ENCODE assay signal across 17 mouse cellular contexts in genomic region chr17:70561547-70561946, GRCm38 (mm10).
DNase-seq lines count a peak whose midpoint lies in the region; ATAC-seq and TF ChIP-seq lines count a peak whose summit lies in the region.
"Had no signal": no experiment of that assay in that cellular context is flagged by ENCODE, and none has a peak within 500 bp of the region (broad histone marks: within the 10 kb centered on the region; RNA-seq: fewer than 3 reads in every experiment).

No protein-coding gene starts in this region.

- H3K27ac ChIP-seq in heart, embryonic 14.5 days (replicated peaks in 1 of 2; ENCODE audit: control insufficient read depth in 1 of 2, insufficient read depth in 1 of 2, low read depth in 2 of 2, low read length in 2 of 2), result no peak overlapping the region
- H3K27ac ChIP-seq in embryonic facial prominence, embryonic 14.5 days (replicated peaks; ENCODE audit: low read depth, low read length), result no peak overlapping the region
- no peak overlapping the region for H3K27ac ChIP-seq in limb, embryonic 14.5 days (replicated peaks; ENCODE audit: low read depth, low read length)
- H3K27ac ChIP-seq in forebrain, embryonic 10.5 days, result no peak overlapping the region
- H3K27ac ChIP-seq: forebrain, embryonic 15.5 days; midbrain, embryonic 12.5 days; neural tube, embryonic 12.5 days had no signal

- peaks cover 3% of the 10 kb centered on the region in 2 experiments; a peak in 1 of 4 replicates for H3K4me1 ChIP-seq in heart, embryonic 14.5 days (ENCODE audit: control insufficient read depth in 2 of 2, insufficient read depth in 2 of 2, low read length in 2 of 2)
- H3K4me1 ChIP-seq in embryonic facial prominence, embryonic 14.5 days (ENCODE audit: control insufficient read depth, insufficient read depth, low read length), result no peaks in the 10 kb centered on the region
- peaks cover 5% of the 10 kb centered on the region for H3K4me1 ChIP-seq in limb, embryonic 14.5 days (ENCODE audit: control insufficient read depth, insufficient read depth, low read length)
- H3K4me1 ChIP-seq in forebrain, embryonic 10.5 days, result peaks cover 2% of the 10 kb centered on the region; the same call in 1 of the 2 replicates
- H3K4me1 ChIP-seq: forebrain, embryonic 15.5 days; midbrain, embryonic 12.5 days; neural tube, embryonic 12.5 days had no signal

- ATAC-seq in heart, embryonic 14.5 days (ENCODE audit: insufficient number of reproducible peaks, insufficient read depth, low FRiP score, low read depth), result no peak
- ATAC-seq in embryonic facial prominence, embryonic 14.5 days (ENCODE audit: low read depth), result no peak
- ATAC-seq in limb, embryonic 14.5 days (ENCODE audit: low FRiP score, low read depth), result 0 out of 2 replicates have a peak, but pooled peaks have one; percentile 26
- ATAC-seq: CD4-positive, CD25-positive, alpha-beta regulatory T cell, adult 4 months; forebrain, embryonic 15.5 days had no signal

- no peak for DNase-seq in heart, postnatal 4 days
- peak; percentile 49 for DNase-seq in brain, adult 2 months (ENCODE audit: low read depth, low spot score)
- peak; percentile 5 for DNase-seq in embryonic facial prominence, embryonic 14.5 days (ENCODE audit: low spot score)
- peak; percentile 11 for DNase-seq in limb, embryonic 14.5 days (ENCODE audit: low spot score)
- no peak for DNase-seq in forebrain, embryonic 10.5 days (ENCODE audit: extremely low spot score, low spot score)
- no peak for DNase-seq in adrenal gland, postnatal 10 days
- no peak for DNase-seq in retina, embryonic 14.5 days (ENCODE audit: low spot score)
- DNase-seq: adrenal gland, adult 8-10 months; kidney, adult 18-20 months; lung, adult 2 months; right cerebral cortex, adult 18-20 months; thymus, postnatal 4 days had no signal

- H3K4me3 ChIP-seq in heart, embryonic 14.5 days (ENCODE audit: control insufficient read depth in 1 of 2, insufficient read depth in 1 of 2, low read depth in 1 of 2, low read length in 2 of 2), result peak overlapping the region; percentile 16 to 24
- H3K4me3 ChIP-seq in embryonic facial prominence, embryonic 14.5 days (ENCODE audit: low read depth, low read length), result no peak overlapping the region
- peak overlapping the region; percentile 10; the same call in 1 of the 2 replicates for H3K4me3 ChIP-seq in limb, embryonic 14.5 days (replicated peaks; ENCODE audit: low read length)
- H3K4me3 ChIP-seq in forebrain, embryonic 10.5 days, result no peak overlapping the region
- H3K4me3 ChIP-seq: forebrain, embryonic 15.5 days; midbrain, embryonic 12.5 days; neural tube, embryonic 12.5 days had no signal

- 42% methylated on average over 7 of the region's 7 CpGs for WGBS in heart, embryonic 14.5 days
- WGBS in embryonic facial prominence, embryonic 14.5 days, result 47% methylated on average over 7 of the region's 7 CpGs
- 18% methylated on average over 7 of the region's 7 CpGs for whole genome bisulfite sequencing in limb, embryonic 14.5 days
- 85% methylated on average over 7 of the region's 7 CpGs for WGBS in forebrain, embryonic 10.5 days

- peak overlapping the region; percentile 53 for H3K4me2 ChIP-seq in heart, embryonic 14.5 days (ENCODE audit: low read length)
- 0 out of 2 replicates have a peak overlapping the region, but pooled peaks have one; percentile 1 for H3K4me2 ChIP-seq in embryonic facial prominence, embryonic 14.5 days (ENCODE audit: low read depth, low read length)
- H3K4me2 ChIP-seq in limb, embryonic 14.5 days (replicated peaks; ENCODE audit: low read depth, low read length, severe bottlenecking), result peak overlapping the region; percentile 34
- H3K4me2 ChIP-seq: forebrain, embryonic 15.5 days; midbrain, embryonic 12.5 days; neural tube, embryonic 12.5 days had no signal

- H3K36me3 ChIP-seq in heart, embryonic 14.5 days (ENCODE audit: control insufficient read depth, insufficient read depth, low read length), result no peaks in the 10 kb centered on the region
- H3K36me3 ChIP-seq in embryonic facial prominence, embryonic 14.5 days (ENCODE audit: control insufficient read depth, insufficient read depth, low read length), result no peaks in the 10 kb centered on the region
- no peaks in the 10 kb centered on the region for H3K36me3 ChIP-seq in limb, embryonic 14.5 days (ENCODE audit: control insufficient read depth, insufficient read depth, low read length)
- no peaks in the 10 kb centered on the region for H3K36me3 ChIP-seq in forebrain, embryonic 10.5 days (replicated peaks)
- H3K36me3 ChIP-seq: forebrain, embryonic 15.5 days; midbrain, embryonic 12.5 days; neural tube, embryonic 12.5 days had no signal

- H3K9ac ChIP-seq in heart, embryonic 14.5 days (ENCODE audit: low read length), result no peak overlapping the region
- H3K9ac ChIP-seq in embryonic facial prominence, embryonic 14.5 days (ENCODE audit: low read depth, low read length), result no peak overlapping the region
- H3K9ac ChIP-seq in limb, embryonic 14.5 days (ENCODE audit: low read depth, low read length, severe bottlenecking), result no peak overlapping the region
- H3K9ac ChIP-seq: forebrain, embryonic 15.5 days; midbrain, embryonic 12.5 days; neural tube, embryonic 12.5 days had no signal

- no peaks in the 10 kb centered on the region for H3K9me3 ChIP-seq in heart, embryonic 14.5 days (ENCODE audit: control insufficient read depth, low read length)
- H3K9me3 ChIP-seq in embryonic facial prominence, embryonic 14.5 days (ENCODE audit: control insufficient read depth, low read length), result no peaks in the 10 kb centered on the region
- no peaks in the 10 kb centered on the region for H3K9me3 ChIP-seq in limb, embryonic 14.5 days (ENCODE audit: control insufficient read depth, low read length)
- H3K9me3 ChIP-seq in forebrain, embryonic 10.5 days, result no peaks in the 10 kb centered on the region
- H3K9me3 ChIP-seq: forebrain, embryonic 15.5 days; midbrain, embryonic 12.5 days; neural tube, embryonic 12.5 days had no signal

- H3K27me3 ChIP-seq in heart, embryonic 14.5 days (ENCODE audit: control insufficient read depth, insufficient read depth, low read length), result no peaks in the 10 kb centered on the region
- no peaks in the 10 kb centered on the region for H3K27me3 ChIP-seq in embryonic facial prominence, embryonic 14.5 days (replicated peaks; ENCODE audit: control insufficient read depth, insufficient read depth, low read length)
- H3K27me3 ChIP-seq in limb, embryonic 14.5 days (ENCODE audit: control insufficient read depth, insufficient read depth, low read length), result no peaks in the 10 kb centered on the region
- H3K27me3 ChIP-seq in forebrain, embryonic 10.5 days (ENCODE audit: poor library complexity, severe bottlenecking), result no peaks in the 10 kb centered on the region
- H3K27me3 ChIP-seq: forebrain, embryonic 15.5 days; midbrain, embryonic 12.5 days; neural tube, embryonic 12.5 days had no signal

- TF ChIP-seq POLR2A in limb, embryonic 14.5 days (IDR thresholded peaks at IDR 0.05; ENCODE audit: borderline replicate concordance, extremely low read depth, insufficient read depth, insufficient read length), result no peak

Comparison
In these comparisons a context has a peak if more than half of its experiments do, and no peak if none do; other contexts are left out.
1. H3K4me2 ChIP-seq: peak in every context shown above with its lines; median percentile 53 in heart, embryonic 14.5 days; 34 in limb, embryonic 14.5 days; 1 in embryonic facial prominence, embryonic 14.5 days.
2. H3K4me3 ChIP-seq: peak in heart, embryonic 14.5 days (2 of 2) and limb, embryonic 14.5 days (single experiment); none in embryonic facial prominence, embryonic 14.5 days (single experiment) and forebrain, embryonic 10.5 days (single experiment).
3. DNase-seq: peak in brain, adult 2 months (single experiment), embryonic facial prominence, embryonic 14.5 days (single experiment) and limb, embryonic 14.5 days (single experiment); none in heart, postnatal 4 days (single experiment), forebrain, embryonic 10.5 days (single experiment), adrenal gland, postnatal 10 days (single experiment) and retina, embryonic 14.5 days (single experiment).